Mouse (Mus musculus) liver, embryonic 14.5 days (tissue): ENCODE measurements around the gene Zfp287. TPM values are rescaled to one million over a fixed set of nuclear protein-coding genes. Genes with fewer than 3 reads are reported as not detected.

Experiments
- ATAC-seq: fragments of 200-750 bp; cut with Nextera tagmentation; 2 replicates; pipeline ENCODE4 v1.8.0; 2017; ENCODE audit warnings: moderate number of reproducible peaks, mild to moderate bottlenecking, moderate library complexity; ENCODE audit not compliant: insufficient read depth
- DNase-seq, 3 experiments: peaks; one replicate each; pipeline ENCODE4 v3.0.0-alpha.2; 2012 to 2013; ENCODE audit warnings: low read depth in 3 of 3, low spot score in 3 of 3
- H3K27ac ChIP-seq: fragments of 300-500 bp; sonication (generic); 2 replicates; pipeline ENCODE4 v1.5.1; 2014; ENCODE audit warnings: moderate library complexity, mild to moderate bottlenecking, control low read depth, inconsistent platforms
- H3K27me3 ChIP-seq: fragments of 300-500 bp; sonication (generic); 2 replicates; pipeline ENCODE4 v1.6.1; 2014; ENCODE audit warnings: mild to moderate bottlenecking, low read length, moderate library complexity; ENCODE audit not compliant: control insufficient read depth, insufficient read depth
- H3K36me3 ChIP-seq: fragments of 300-500 bp; sonication (generic); replicated peaks from 2 replicates; pipeline ENCODE4 v1.6.1; 2014; ENCODE audit warnings: low read depth; ENCODE audit not compliant: control insufficient read depth, insufficient read depth
- H3K4me1 ChIP-seq, 2 experiments: fragments of 200-500 bp in 1 of 2; fragments of 300-500 bp in 1 of 2; sonication (generic) in 1 of 2; replicated peaks; 2 replicates each; pipeline ENCODE4 v1.6.1; 2012 to 2014; ENCODE audit warnings: antibody characterized with exemption in 1 of 2, inconsistent platforms in 1 of 2, low read length in 1 of 2; ENCODE audit not compliant: control insufficient read depth in 2 of 2, insufficient read depth in 2 of 2
- H3K4me2 ChIP-seq: fragments of 300-500 bp; sonication (generic); 2 replicates; pipeline ENCODE4 v1.6.1; 2014; ENCODE audit warnings: low read depth, mild to moderate bottlenecking, control low read depth, moderate library complexity
- H3K4me3 ChIP-seq, 2 experiments: fragments of 200-500 bp in 1 of 2; fragments of 300-500 bp in 1 of 2; sonication (generic) in 1 of 2; 2 replicates each; pipeline ENCODE4 v1.5.1; 2012 to 2014; ENCODE audit warnings: low read depth in 2 of 2, low read length in 2 of 2, mild to moderate bottlenecking in 2 of 2, control low read depth in 1 of 2, inconsistent platforms in 1 of 2, moderate library complexity in 1 of 2; ENCODE audit not compliant: insufficient read depth in 1 of 2
- H3K9ac ChIP-seq: fragments of 300-500 bp; sonication (generic); replicated peaks from 2 replicates; pipeline ENCODE4 v1.6.1; 2014; ENCODE audit warnings: mild to moderate bottlenecking, control low read depth, moderate library complexity
- H3K9me3 ChIP-seq: fragments of 300-500 bp; sonication (generic); 2 replicates; pipeline ENCODE4 v1.6.1; 2016; ENCODE audit warnings: low read length, mixed read lengths; ENCODE audit not compliant: control insufficient read depth
- CTCF ChIP-seq: IDR thresholded peaks from 2 replicates; pipeline ENCODE4 v1.5.1; 2016; ENCODE audit warnings: antibody characterized with exemption, low read depth, control low read depth
- EP300 ChIP-seq: IDR thresholded peaks from 2 replicates; pipeline ENCODE4 v1.6.1; 2016; ENCODE audit warnings: antibody characterized with exemption, low read depth
- WGBS: fragments of 180-500 bp; shearing (Covaris S2); extraction: QIAGEN DNeasy Blood & Tissue Kit; methylation state at CpG from one replicate; pipeline ENCODE4 v1.1.7; 2014; ENCODE audit not compliant: insufficient replicate concordance; 5-methylcytosine and 5-hydroxymethylcytosine counted together
- polyA plus RNA-seq, 2 experiments: library from polyadenylated mRNA; depleted of rRNA in 1 of 2; stranded (reverse) in 1 of 2; unstranded in 1 of 2; fragments of >200 nt; fragmentation: Nextera tagmentation in 1 of 2; extraction: Ambion mirVana in 1 of 2; gene quantifications; 2 replicates each; pipeline versions ENCODE4 v1.2.1 to v1.2.3; 2012 to 2014

Gene Zfp287
- polyA plus RNA-seq, 2 experiments: 0.22 to 0.26 TPM

- 75% methylated on average over 3 of the region's 3 CpGs for WGBS
- Histone ChIP-seq H3K36me3 (no peaks in the 10 kb centered on the region), H3K9ac (no peak overlapping the region), H3K4me3 (no peak overlapping the region), H3K27ac (no peak overlapping the region), H3K9me3 (no peaks in the 10 kb centered on the region), H3K4me1 (peaks cover 0 to 8% of the 10 kb centered on the region in 2 experiments; a peak in 3 of 4 replicates), H3K27me3 (peaks cover 2% of the 10 kb centered on the region; the same call in 1 of the 2 replicates), H3K4me2 (no peak overlapping the region)
- DNase-seq (no peak), ATAC-seq (no peak)
- TF ChIP-seq CTCF (no peak), EP300 (no peak)
These were observed 80.1 kb downstream of the Zfp287 start for GRCm38 (mm10) chr11:62651563-62651962.

Other genes with a start within 250 kb of the Zfp287 start
- 23.4 and 26.6 TPM in 2 replicates for gene Cenpv, start 192.6 kb downstream of the Zfp287 start, polyA plus RNA-seq (2012; rRNA removed)
- 21.8 and 22.3 TPM in 2 replicates for gene Cenpv, start 192.6 kb downstream of the Zfp287 start, polyA plus RNA-seq (2014; fragmentation: Nextera tagmentation; extraction: Ambion mirVana)
- 1,013 and 1,031 TPM in 2 replicates for gene Ubb, start 180.7 kb downstream of the Zfp287 start, polyA plus RNA-seq (2012; rRNA removed)
- gene Ubb, start 180.7 kb downstream of the Zfp287 start, polyA plus RNA-seq (2014; fragmentation: Nextera tagmentation; extraction: Ambion mirVana): 1,383 and 1,393 TPM in 2 replicates
- 3.5 and 4.2 TPM in 2 replicates for gene Trpv2, start 157.4 kb downstream of the Zfp287 start, polyA plus RNA-seq (2012; rRNA removed)
- gene Trpv2, start 157.4 kb downstream of the Zfp287 start, polyA plus RNA-seq (2014; fragmentation: Nextera tagmentation; extraction: Ambion mirVana): 4.6 and 4.8 TPM in 2 replicates
- gene Lrrc75a, start 83.4 kb downstream of the Zfp287 start, polyA plus RNA-seq (2012; rRNA removed): 0.93 and 1.1 TPM in 2 replicates
- 0.99 and 1.3 TPM in 2 replicates for gene Lrrc75a, start 83.4 kb downstream of the Zfp287 start, polyA plus RNA-seq (2014; fragmentation: Nextera tagmentation; extraction: Ambion mirVana)
- 8.1 and 8.9 TPM in 2 replicates for gene Mmgt2, start 83.2 kb downstream of the Zfp287 start, polyA plus RNA-seq (2012; rRNA removed)
- gene Mmgt2, start 83.2 kb downstream of the Zfp287 start, polyA plus RNA-seq (2014; fragmentation: Nextera tagmentation; extraction: Ambion mirVana): 8.8 and 8.9 TPM in 2 replicates
- gene Gm10428, start 21.2 kb upstream of the Zfp287 start, polyA plus RNA-seq (2012; rRNA removed): not detected in 2 replicates
- not detected in 2 replicates for gene Gm10428, start 21.2 kb upstream of the Zfp287 start, polyA plus RNA-seq (2014; fragmentation: Nextera tagmentation; extraction: Ambion mirVana)
- 0.45 and 0.48 TPM in 2 replicates for gene Zfp286, start 57.6 kb upstream of the Zfp287 start, polyA plus RNA-seq (2012; rRNA removed)
- 0.80 and 1.4 TPM in 2 replicates for gene Zfp286, start 57.6 kb upstream of the Zfp287 start, polyA plus RNA-seq (2014; fragmentation: Nextera tagmentation; extraction: Ambion mirVana)
- gene Trim16, start 88.3 kb upstream of the Zfp287 start, polyA plus RNA-seq (2012; rRNA removed): 0.39 and 0.61 TPM in 2 replicates
- 0.43 and 0.49 TPM in 2 replicates for gene Trim16, start 88.3 kb upstream of the Zfp287 start, polyA plus RNA-seq (2014; fragmentation: Nextera tagmentation; extraction: Ambion mirVana)
- gene Fbxw10, start 115.2 kb upstream of the Zfp287 start, polyA plus RNA-seq (2012; rRNA removed): 0.08 TPM in 1 of 2 replicates, not detected in the other
- gene Fbxw10, start 115.2 kb upstream of the Zfp287 start, polyA plus RNA-seq (2014; fragmentation: Nextera tagmentation; extraction: Ambion mirVana): 0.16 TPM in 1 of 2 replicates, not detected in the other
- gene Tvp23b, start 147.6 kb upstream of the Zfp287 start, polyA plus RNA-seq (2012; rRNA removed): 8.5 and 12.9 TPM in 2 replicates
- 25.3 and 26.3 TPM in 2 replicates for gene Tvp23b, start 147.6 kb upstream of the Zfp287 start, polyA plus RNA-seq (2014; fragmentation: Nextera tagmentation; extraction: Ambion mirVana)
- not detected in 2 replicates for gene Cdrt4, start 219.3 kb upstream of the Zfp287 start, polyA plus RNA-seq (2012; rRNA removed)
- gene Cdrt4, start 219.3 kb upstream of the Zfp287 start, polyA plus RNA-seq (2014; fragmentation: Nextera tagmentation; extraction: Ambion mirVana): not detected in 2 replicates